In the genomic region with DNA sequence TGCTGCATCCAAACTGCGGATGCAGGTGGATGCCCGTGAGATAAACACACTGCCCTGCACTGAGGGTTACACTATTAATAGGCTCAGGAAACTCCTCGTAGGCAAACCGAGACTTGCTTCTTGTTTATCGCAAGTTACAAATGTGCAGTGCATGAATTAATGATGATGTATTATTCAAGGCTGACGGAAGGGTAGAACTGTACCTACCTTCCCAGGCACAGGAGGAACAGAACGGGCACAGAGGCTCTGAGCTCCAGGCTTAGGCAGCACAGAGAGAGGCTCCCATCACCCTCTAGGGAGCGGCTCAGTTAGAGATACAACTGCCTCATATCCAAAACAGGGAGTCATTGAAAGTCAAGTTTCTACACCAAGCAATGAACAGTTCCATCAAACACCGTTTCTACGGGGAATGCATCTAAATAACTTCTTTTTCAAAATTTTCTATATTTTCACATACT, we compare ENCODE assay signal across 31 mouse cellular contexts.
DNase-seq lines count a peak whose midpoint lies in the region; ATAC-seq and TF ChIP-seq lines count a peak whose summit lies in the region.
"Had no signal": no experiment of that assay in that cellular context is flagged by ENCODE, and none has a peak within 500 bp of the region (broad histone marks: within the 10 kb centered on the region; RNA-seq: fewer than 3 reads in every experiment).

No protein-coding gene starts in this region.

- peaks cover 24 to 28% of the 10 kb centered on the region in 2 experiments for H3K36me3 ChIP-seq in CH12.LX (replicated peaks in 1 of 2; ENCODE audit: control insufficient read depth in 1 of 2, insufficient read depth in 1 of 2, low read length in 1 of 2)
- H3K36me3 ChIP-seq in liver, embryonic 12.5 days = no peaks in the 10 kb centered on the region
- H3K36me3 ChIP-seq in liver, postnatal 0 days (replicated peaks; ENCODE audit: insufficient read depth, low read length) = no peaks in the 10 kb centered on the region
- no peaks in the 10 kb centered on the region for H3K36me3 ChIP-seq in midbrain, embryonic 16.5 days (ENCODE audit: control insufficient read depth, insufficient read depth, low read length)
- H3K36me3 ChIP-seq: embryonic facial prominence, embryonic 12.5 days; hindbrain, embryonic 12.5 days; limb, embryonic 13.5 days; midbrain, embryonic 10.5 days; midbrain, embryonic 15.5 days had no signal

- H3K79me2 ChIP-seq in CH12.LX (replicated peaks; ENCODE audit: control insufficient read depth, extremely low read depth, insufficient read depth, poor library complexity, severe bottlenecking) = peaks cover 15% of the 10 kb centered on the region

- no peak; the same call in 1 of the 2 replicates for TF ChIP-seq RAD21 in CH12.LX (IDR thresholded peaks at IDR 0.05; ENCODE audit: low read depth, low read length)

- 64% methylated on average over 10 of the region's 10 CpGs for WGBS in bone marrow, adult 2 months
- WGBS in liver, embryonic 12.5 days (ENCODE audit: insufficient replicate concordance) = 71% methylated on average over 10 of the region's 10 CpGs
- WGBS in liver, postnatal 0 days (ENCODE audit: insufficient replicate concordance) = 77% methylated on average over 10 of the region's 10 CpGs
- WGBS in midbrain, embryonic 16.5 days = 84% methylated on average over 10 of the region's 10 CpGs

- H3K9ac ChIP-seq in CH12.LX (ENCODE audit: insufficient read depth, low read depth) = no peak overlapping the region
- no peak overlapping the region for H3K9ac ChIP-seq in liver, embryonic 12.5 days
- no peak overlapping the region for H3K9ac ChIP-seq in liver, postnatal 0 days (replicated peaks)
- no peak overlapping the region for H3K9ac ChIP-seq in midbrain, embryonic 16.5 days (ENCODE audit: low read depth, low read length)
- H3K9ac ChIP-seq: embryonic facial prominence, embryonic 12.5 days; heart, embryonic 15.5 days; hindbrain, embryonic 12.5 days; limb, embryonic 13.5 days; midbrain, embryonic 15.5 days had no signal

- ATAC-seq in liver, embryonic 12.5 days = no peak
- no peak for ATAC-seq in liver, postnatal 0 days
- ATAC-seq in midbrain, embryonic 16.5 days = no peak; the same call in 1 of the 2 replicates
- ATAC-seq: activated CD4-positive, CD25-positive, alpha-beta regulatory T cell, adult 4 months; forebrain, embryonic 16.5 days; hindbrain, postnatal 0 days; intestine, embryonic 16.5 days; midbrain, embryonic 15.5 days had no signal

- peak overlapping the region; percentile 93 for H3K27ac ChIP-seq in CH12.LX (ENCODE audit: insufficient read depth, low read depth)
- 0 out of 2 replicates have a peak overlapping the region, but pooled peaks have one; percentile 26 for H3K27ac ChIP-seq in bone marrow, adult 2 months (ENCODE audit: control insufficient read depth, insufficient read depth, low read depth, low read length, poor library complexity)
- peak overlapping the region; percentile 93; the same call in 1 of the 2 replicates for H3K27ac ChIP-seq in liver, embryonic 12.5 days
- peak overlapping the region; percentile 36; the same call in 1 of the 2 replicates for H3K27ac ChIP-seq in liver, postnatal 0 days (ENCODE audit: low read depth)
- H3K27ac ChIP-seq in midbrain, embryonic 16.5 days (ENCODE audit: low read length) = no peak overlapping the region
- H3K27ac ChIP-seq: embryonic facial prominence, embryonic 12.5 days; heart, embryonic 15.5 days; hindbrain, embryonic 12.5 days; hindbrain, postnatal 0 days; limb, embryonic 13.5 days; midbrain, embryonic 10.5 days; midbrain, embryonic 15.5 days had no signal

- dilution Hi-C loops in CH12.LX (cut with MboI; ENCODE audit: extremely low pct_ligation_motif_present, extremely low pct_unique_long_range_greater_than_20kb, low sequenced_read_pairs) = no loop called here

- no peaks in the 10 kb centered on the region for H3K27me3 ChIP-seq in CH12.LX (replicated peaks)
- no peaks in the 10 kb centered on the region for H3K27me3 ChIP-seq in liver, embryonic 12.5 days (replicated peaks)
- H3K27me3 ChIP-seq in liver, postnatal 0 days (ENCODE audit: insufficient read depth, low read length) = no peaks in the 10 kb centered on the region
- no peaks in the 10 kb centered on the region for H3K27me3 ChIP-seq in midbrain, embryonic 16.5 days (ENCODE audit: control insufficient read depth, insufficient read depth, low read depth, low read length)
- H3K27me3 ChIP-seq: embryonic facial prominence, embryonic 12.5 days; heart, embryonic 15.5 days; hindbrain, embryonic 12.5 days; limb, embryonic 13.5 days; midbrain, embryonic 15.5 days had no signal

- TF ChIP-seq POLR2A in CH12.LX (IDR thresholded peaks at IDR 0.05; ENCODE audit: low read depth, low read length) = peak; percentile 58
- TF ChIP-seq POLR2A in bone marrow, adult 2 months (IDR thresholded peaks at IDR 0.05; ENCODE audit: borderline replicate concordance, control insufficient read depth, low read depth, low read length) = no peak

- TF ChIP-seq EP300 in CH12.LX (IDR thresholded peaks at IDR 0.05; ENCODE audit: low read length) = no peak
- TF ChIP-seq EP300 in liver, postnatal 0 days (IDR thresholded peaks at IDR 0.05; ENCODE audit: low read depth) = no peak

- no peak overlapping the region for H3K4me3 ChIP-seq in CH12.LX (replicated peaks in 1 of 3; ENCODE audit: low read depth in 2 of 3, low read length in 2 of 3, poor library complexity in 1 of 3)
- H3K4me3 ChIP-seq in bone marrow, adult 2 months (replicated peaks; ENCODE audit: control insufficient read depth, low read depth, low read length) = no peak overlapping the region
- H3K4me3 ChIP-seq in liver, embryonic 12.5 days = no peak overlapping the region
- no peak overlapping the region for H3K4me3 ChIP-seq in liver, postnatal 0 days (ENCODE audit: low read depth, low read length)
- H3K4me3 ChIP-seq in midbrain, embryonic 16.5 days (ENCODE audit: low read depth, low read length) = no peak overlapping the region
- H3K4me3 ChIP-seq: embryonic facial prominence, embryonic 12.5 days; heart, embryonic 15.5 days; hindbrain, embryonic 12.5 days; limb, embryonic 13.5 days; midbrain, embryonic 10.5 days; midbrain, embryonic 15.5 days had no signal

- in situ Hi-C loops in CH12.LX (cut with MboI; ENCODE audit: low pct_ligation_motif_present, low pct_unique_long_range_greater_than_20kb, low sequenced_read_pairs) = no loop called here

- H3K4me2 ChIP-seq in CH12.LX (ENCODE audit: insufficient read depth, low read depth, poor library complexity, severe bottlenecking) = no peak overlapping the region
- no peak overlapping the region for H3K4me2 ChIP-seq in liver, embryonic 12.5 days
- H3K4me2 ChIP-seq in liver, postnatal 0 days (ENCODE audit: low read depth, low read length) = no peak overlapping the region
- no peak overlapping the region for H3K4me2 ChIP-seq in midbrain, embryonic 16.5 days (ENCODE audit: low read length)
- H3K4me2 ChIP-seq: embryonic facial prominence, embryonic 12.5 days; heart, embryonic 15.5 days; hindbrain, embryonic 12.5 days; limb, embryonic 13.5 days; midbrain, embryonic 15.5 days had no signal

- no peaks in the 10 kb centered on the region for H3K9me3 ChIP-seq in CH12.LX (replicated peaks; ENCODE audit: low read length)
- H3K9me3 ChIP-seq in liver, embryonic 12.5 days (replicated peaks) = no peaks in the 10 kb centered on the region
- H3K9me3 ChIP-seq in liver, postnatal 0 days (ENCODE audit: low read length) = no peaks in the 10 kb centered on the region
- H3K9me3 ChIP-seq in midbrain, embryonic 16.5 days (replicated peaks; ENCODE audit: control insufficient read depth, low read length, poor library complexity, severe bottlenecking) = no peaks in the 10 kb centered on the region
- H3K9me3 ChIP-seq: embryonic facial prominence, embryonic 12.5 days; heart, embryonic 15.5 days; hindbrain, embryonic 12.5 days; limb, embryonic 13.5 days; midbrain, embryonic 10.5 days; midbrain, embryonic 15.5 days had no signal

- no peak for TF ChIP-seq CTCF in CH12.LX (conservative IDR thresholded peaks at IDR 0.05 in 1 of 2, IDR thresholded peaks at IDR 0.05 in 1 of 2; ENCODE audit: low read depth in 2 of 2, low read length in 2 of 2)
- TF ChIP-seq CTCF in bone marrow, adult 2 months (IDR thresholded peaks at IDR 0.05; ENCODE audit: control insufficient read depth, insufficient read depth, low read length) = no peak
- TF ChIP-seq CTCF in liver, postnatal 0 days (IDR thresholded peaks at IDR 0.05; ENCODE audit: low read depth) = no peak

- H3K4me1 ChIP-seq in CH12.LX (ENCODE audit: control insufficient read depth in 1 of 2, insufficient read depth in 2 of 2) = peaks cover 33 to 79% of the 10 kb centered on the region in 2 experiments
- peaks cover 1% of the 10 kb centered on the region; the same call in 1 of the 2 replicates for H3K4me1 ChIP-seq in bone marrow, adult 2 months (ENCODE audit: control insufficient read depth, insufficient read depth, low read length)
- H3K4me1 ChIP-seq in liver, embryonic 12.5 days = peaks cover 54% of the 10 kb centered on the region
- H3K4me1 ChIP-seq in liver, postnatal 0 days (ENCODE audit: insufficient read depth) = peaks cover 21% of the 10 kb centered on the region
- H3K4me1 ChIP-seq in midbrain, embryonic 16.5 days (ENCODE audit: control insufficient read depth, insufficient read depth, low read length) = no peaks in the 10 kb centered on the region
- H3K4me1 ChIP-seq: embryonic facial prominence, embryonic 12.5 days; limb, embryonic 13.5 days; midbrain, embryonic 15.5 days had no signal

- no peak for DNase-seq in CH12.LX (ENCODE audit: extremely low read depth)
- no peak for DNase-seq in liver, postnatal 0 days
- DNase-seq in adrenal gland, adult (ENCODE audit: inconsistent age in 2 of 2, low spot score in 1 of 2) = no peak
- DNase-seq in frontal cortex, postnatal 25 days (ENCODE audit: low spot score in 2 of 2) = no peak
- DNase-seq: adrenal gland, adult 8-10 months; cerebellum, adult 11-12 months; cerebellum, adult 9-11 months; embryo, embryonic 11 days; gastrocnemius, postnatal 10 days; heart, postnatal 36 days; kidney, adult 8-10 months; kidney, postnatal 10 days; layer of hippocampus, adult 9-11 months; lung, adult 2 months; lung, postnatal 10 days; right cerebral cortex, postnatal 25 days; thymus, adult 2 months; thymus, postnatal 36 days had no signal

TF ChIP-seq in CH12.LX, 34 proteins besides CTCF, POLR2A, EP300 and RAD21 (continues in another document):
- TF ChIP-seq MYC (IDR thresholded peaks at IDR 0.05; ENCODE audit: low read depth, low read length) (no peak; the same call in 1 of the 2 replicates), NRF1 (IDR thresholded peaks at IDR 0.05; ENCODE audit: low read depth, low read length) (no peak), SIN3A (IDR thresholded peaks at IDR 0.05; ENCODE audit: low read length) (0 out of 2 replicates have a peak, but pooled peaks have one; percentile 46), MAZ (IDR thresholded peaks at IDR 0.05; ENCODE audit: low read depth, low read length) (no peak), USF2 (conservative IDR thresholded peaks at IDR 0.05; ENCODE audit: low read depth, low read length) (0 out of 2 replicates have a peak, but pooled peaks have one; percentile 2), KAT2A (IDR thresholded peaks at IDR 0.05; ENCODE audit: insufficient replicate concordance, low read length) (no peak), E2F4 (IDR thresholded peaks at IDR 0.05; ENCODE audit: insufficient replicate concordance, low read depth, low read length) (no peak), ETS1 (conservative IDR thresholded peaks at IDR 0.05; ENCODE audit: low read depth, low read length) (peak; percentile 57; the same call in 1 of the 2 replicates), HCFC1 (IDR thresholded peaks at IDR 0.05; ENCODE audit: low read depth, low read length) (no peak)
